Mouse (Mus musculus): Measurements from ENCODE around the gene Paqr4. TPM values are rescaled to one million over a fixed set of nuclear protein-coding genes. Genes with fewer than 3 reads are reported as not detected.
A peak's percentile ranks its signal among the peaks of the same experiment; 100 is the strongest.

The Paqr4 gene
- total RNA-seq, 2 experiments from 2014 or later = 46.2 to 48.3 TPM

- H3K27ac ChIP-seq = peak within 1 kb of the TSS; percentile 97
- TF ChIP-seq CTCF (conservative IDR thresholded peaks at IDR 0.05) = no peak
- peak within 1 kb of the TSS; percentile 99 for H3K4me3 ChIP-seq
- peak; percentile 98 to 99 for DNase-seq (ENCODE audit: low spot score in 2 of 2)
Observed at GRCm38 (mm10) chr17:23771284-23772218, 30.9 kb upstream of the Paqr4 start, which contains the start of gene Flywch1. Gene Flywch1, minus strand, starts transcription at chr17:23771602.

GRCm38 (mm10) chr17:23770896-23771283, 30.2 kb upstream of the Paqr4 start:
- Histone ChIP-seq H3K27ac (peak overlapping the region; percentile 97), H3K4me3 (peak overlapping the region; percentile 99)
- no peak for TF ChIP-seq CTCF (conservative IDR thresholded peaks at IDR 0.05)
- no peak for DNase-seq (ENCODE audit: low spot score in 2 of 2)

GRCm38 (mm10) chr17:23770493-23770892, 29.8 kb upstream of the Paqr4 start:
- no peak for DNase-seq (ENCODE audit: low spot score in 2 of 2)
- H3K27ac ChIP-seq = peak overlapping the region; percentile 97
- H3K4me3 ChIP-seq = peak overlapping the region; percentile 99
- TF ChIP-seq CTCF (conservative IDR thresholded peaks at IDR 0.05) = peak; percentile 24; the same call in 1 of the 2 replicates

- TF ChIP-seq CTCF (conservative IDR thresholded peaks at IDR 0.05) = no peak
- no peak for DNase-seq (ENCODE audit: low spot score in 2 of 2)
- H3K4me3 ChIP-seq = no peak overlapping the region
- no peak overlapping the region for H3K27ac ChIP-seq
Observed at GRCm38 (mm10) chr17:23762976-23763375, 22.3 kb upstream of the Paqr4 start.

- Histone ChIP-seq H3K27ac (no peak overlapping the region), H3K4me3 (no peak overlapping the region)
- TF ChIP-seq CTCF (conservative IDR thresholded peaks at IDR 0.05) = no peak
- no peak for DNase-seq (ENCODE audit: low spot score in 2 of 2)
Observed at GRCm38 (mm10) chr17:23761155-23761554, 20.5 kb upstream of the Paqr4 start.

GRCm38 (mm10) chr17:23760231-23760630, 19.6 kb upstream of the Paqr4 start:
- no peak overlapping the region for H3K27ac ChIP-seq
- TF ChIP-seq CTCF (conservative IDR thresholded peaks at IDR 0.05) = no peak
- no peak overlapping the region for H3K4me3 ChIP-seq
- DNase-seq (ENCODE audit: low spot score in 2 of 2) = no peak

GRCm38 (mm10) chr17:23758801-23759200, 18.1 kb upstream of the Paqr4 start:
- Histone ChIP-seq H3K27ac (no peak overlapping the region), H3K4me3 (no peak overlapping the region)
- no peak for TF ChIP-seq CTCF (conservative IDR thresholded peaks at IDR 0.05)
- DNase-seq (ENCODE audit: low spot score in 2 of 2) = no peak

DNA sequence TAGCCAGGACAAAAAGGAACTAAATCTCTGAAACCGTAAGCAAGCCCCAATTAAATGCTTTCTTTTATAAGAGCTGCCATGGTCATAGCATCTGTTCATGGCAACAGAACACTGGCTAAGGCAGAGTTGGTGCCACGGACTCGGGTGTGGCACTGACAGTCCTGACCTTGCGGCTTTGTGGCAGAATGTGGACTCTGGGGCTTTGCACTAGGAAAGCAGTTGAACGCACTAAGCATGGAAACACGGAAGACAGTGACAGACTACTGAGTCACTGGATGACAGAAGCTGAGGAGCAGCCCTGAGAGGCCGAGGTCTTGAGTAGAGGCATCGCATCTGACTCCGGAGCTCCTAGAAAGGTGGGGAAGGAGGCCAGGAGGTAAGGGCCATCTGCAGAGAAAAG, 16.9 kb upstream of the Paqr4 start:
- Histone ChIP-seq H3K4me3 (no peak overlapping the region), H3K27ac (no peak overlapping the region)
- no peak for DNase-seq (ENCODE audit: low spot score in 2 of 2)
- no peak for TF ChIP-seq CTCF (conservative IDR thresholded peaks at IDR 0.05)

- Histone ChIP-seq H3K27ac (no peak overlapping the region), H3K4me3 (no peak overlapping the region)
- no peak for DNase-seq (ENCODE audit: low spot score in 2 of 2)
- TF ChIP-seq CTCF (conservative IDR thresholded peaks at IDR 0.05) = no peak
Observed at GRCm38 (mm10) chr17:23755689-23756088, 15.0 kb upstream of the Paqr4 start.

DNA sequence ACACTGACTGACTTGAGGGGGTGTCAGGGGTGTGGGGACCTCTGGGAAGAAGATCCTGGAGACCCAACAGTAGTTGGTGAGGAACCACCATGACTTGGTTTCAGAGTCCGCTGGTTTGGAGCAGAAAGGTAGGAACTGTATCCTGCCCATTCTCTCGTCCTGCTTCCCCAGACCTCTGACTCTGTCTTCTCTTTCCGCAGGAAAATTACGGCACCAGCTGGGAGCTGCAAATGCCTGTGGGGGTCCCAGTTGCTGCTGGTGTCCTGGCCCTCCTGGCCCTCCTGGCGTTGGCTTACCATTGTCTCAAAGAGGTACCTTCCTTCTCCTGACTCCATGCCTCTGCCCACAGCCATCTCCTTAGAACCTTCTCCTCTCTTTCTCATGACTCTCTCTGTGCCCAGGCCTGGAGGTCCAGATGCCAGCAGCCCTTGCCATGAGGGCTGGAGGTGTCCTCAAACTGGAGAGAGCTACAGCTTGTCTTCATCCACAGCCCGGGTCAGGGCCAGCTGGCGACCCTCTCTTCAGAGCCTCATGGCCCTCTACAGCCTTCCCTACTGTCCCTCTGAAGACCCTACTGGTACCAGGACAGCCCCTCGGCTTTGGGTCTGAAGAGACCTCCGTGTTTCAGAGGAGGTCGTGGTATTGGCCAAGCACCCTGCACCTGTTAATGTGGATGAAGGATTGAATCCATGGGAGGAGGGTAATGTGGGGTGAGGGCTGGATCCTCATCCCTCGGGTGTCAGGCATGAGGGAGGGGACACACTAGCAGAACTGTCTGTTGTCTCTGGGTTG, 8.9 kb upstream of the Paqr4 start:
- Histone ChIP-seq H3K27ac (peak overlapping the region; percentile 51), H3K4me3 (peak overlapping the region; percentile 41)
- no peak for TF ChIP-seq CTCF (conservative IDR thresholded peaks at IDR 0.05)
- DNase-seq (ENCODE audit: low spot score in 2 of 2) = no peak

GRCm38 (mm10) chr17:23748631-23749391, 8.1 kb upstream of the Paqr4 start:
- TF ChIP-seq CTCF (conservative IDR thresholded peaks at IDR 0.05) = peak; percentile 96
- peak; percentile 69 to 84 for DNase-seq (ENCODE audit: low spot score in 2 of 2)
- H3K27ac ChIP-seq = peak overlapping the region; percentile 51
- peak overlapping the region; percentile 41 for H3K4me3 ChIP-seq

- no peak for DNase-seq (ENCODE audit: low spot score in 2 of 2)
- Histone ChIP-seq H3K4me3 (no peak overlapping the region), H3K27ac (no peak overlapping the region)
- no peak for TF ChIP-seq CTCF (conservative IDR thresholded peaks at IDR 0.05)
Observed at GRCm38 (mm10) chr17:23748026-23748425, 7.4 kb upstream of the Paqr4 start.
